26 mouse cellular contexts compared by ENCODE assay signal in genomic region chr11:69956218-69956617, GRCm38 (mm10). TPM values are rescaled to one million over a fixed set of nuclear protein-coding genes. Genes with fewer than 3 reads are reported as not detected.
A peak's percentile ranks its signal among the peaks of the same experiment; 100 is the strongest.
DNase-seq lines count a peak whose midpoint lies in the region; ATAC-seq and TF ChIP-seq lines count a peak whose summit lies in the region.
"Had no signal": no experiment of that assay in that cellular context is flagged by ENCODE, and none has a peak within 500 bp of the region (broad histone marks: within the 10 kb centered on the region; RNA-seq: fewer than 3 reads in every experiment).

No protein-coding gene starts in this region.

- DNase-seq in gastrocnemius, adult 2 months, result no peak
- DNase-seq in gastrocnemius, postnatal 36 days, result no peak
- no peak for DNase-seq in liver, embryonic 14.5 days (ENCODE audit: low read depth in 3 of 3, low spot score in 3 of 3)
- DNase-seq in liver (no peak), 416B (ENCODE audit: low read depth) (peak; percentile 60), MN1 (ENCODE audit: low spot score) (no peak)
- peak; percentile 40 for DNase-seq in induced T-regulatory cell, adult 2 months (ENCODE audit: low read depth)
- DNase-seq: adrenal gland, postnatal 36 days; cerebellum, adult 8-10 months; gastrocnemius, postnatal 10 days; heart, adult 18-20 months; heart, postnatal 4 days; kidney, adult 8-10 months; kidney, postnatal 4 days; retina, postnatal 1 day; right cerebral cortex, postnatal 4 days had no signal

- no peak overlapping the region for H3K4me3 ChIP-seq in gastrocnemius, adult 2 months
- no peak overlapping the region for H3K4me3 ChIP-seq in liver, embryonic 14.5 days (ENCODE audit: insufficient read depth in 1 of 2, low read depth in 2 of 2, low read length in 2 of 2)
- H3K4me3 ChIP-seq: embryonic facial prominence, embryonic 10.5 days; forebrain, embryonic 12.5 days; heart, embryonic 15.5 days; limb, embryonic 12.5 days; liver, embryonic 15.5 days; midbrain, embryonic 10.5 days had no signal

- no peaks in the 10 kb centered on the region for H3K4me1 ChIP-seq in liver, embryonic 14.5 days (replicated peaks; ENCODE audit: control insufficient read depth in 2 of 2, insufficient read depth in 2 of 2, low read length in 1 of 2)
- H3K4me1 ChIP-seq: embryonic facial prominence, embryonic 10.5 days; forebrain, embryonic 12.5 days; limb, embryonic 12.5 days; liver, embryonic 15.5 days; midbrain, embryonic 10.5 days had no signal

- peaks cover 7% of the 10 kb centered on the region for H3K27me3 ChIP-seq in liver, embryonic 14.5 days (ENCODE audit: control insufficient read depth, insufficient read depth, low read length)

- no peak overlapping the region for H3K27ac ChIP-seq in gastrocnemius, adult 2 months
- H3K27ac ChIP-seq in liver, embryonic 14.5 days, result no peak overlapping the region
- H3K27ac ChIP-seq: embryonic facial prominence, embryonic 10.5 days; forebrain, embryonic 12.5 days; heart, embryonic 15.5 days; limb, embryonic 12.5 days; liver, embryonic 15.5 days; midbrain, embryonic 10.5 days had no signal

- no peaks in the 10 kb centered on the region for H3K36me3 ChIP-seq in liver, embryonic 14.5 days (replicated peaks; ENCODE audit: control insufficient read depth, insufficient read depth, low read depth)
- H3K36me3 ChIP-seq: embryonic facial prominence, embryonic 10.5 days; forebrain, embryonic 12.5 days; heart, embryonic 15.5 days; limb, embryonic 12.5 days; liver, embryonic 15.5 days; midbrain, embryonic 10.5 days had no signal

- no peak for ATAC-seq in liver, embryonic 14.5 days (ENCODE audit: insufficient read depth)
- no peak for ATAC-seq in erythroblast, adult 5-6 weeks (replicated peaks; ENCODE audit: low FRiP score, poor library complexity, severe bottlenecking)
- ATAC-seq: hindbrain, embryonic 16.5 days had no signal

- WGBS in liver, embryonic 14.5 days (ENCODE audit: insufficient replicate concordance), result 61% methylated on average over 1 of the region's 1 CpGs

- no peak overlapping the region for H3K9ac ChIP-seq in liver, embryonic 14.5 days (replicated peaks)
- H3K9ac ChIP-seq: forebrain, embryonic 12.5 days; heart, embryonic 15.5 days; limb, embryonic 12.5 days; liver, embryonic 15.5 days had no signal

- TF ChIP-seq EP300 in liver, embryonic 14.5 days (IDR thresholded peaks at IDR 0.05; ENCODE audit: low read depth), result no peak

- intact Hi-C loops in gastrocnemius, adult 2 months (cut with DNase I), result no loop called here
- intact Hi-C loops in gastrocnemius, postnatal 36 days (cut with DNase I), result no loop called here

- H3K9me3 ChIP-seq in liver, embryonic 14.5 days (ENCODE audit: control insufficient read depth, low read length), result no peaks in the 10 kb centered on the region
- H3K9me3 ChIP-seq: embryonic facial prominence, embryonic 10.5 days; forebrain, embryonic 12.5 days; heart, embryonic 15.5 days; limb, embryonic 12.5 days; liver, embryonic 15.5 days; midbrain, embryonic 10.5 days had no signal

- no peak overlapping the region for H3K4me2 ChIP-seq in liver, embryonic 14.5 days (ENCODE audit: low read depth)
- H3K4me2 ChIP-seq: forebrain, embryonic 12.5 days; heart, embryonic 15.5 days; limb, embryonic 12.5 days; liver, embryonic 15.5 days had no signal

- TF ChIP-seq CTCF in gastrocnemius, adult 2 months (IDR thresholded peaks at IDR 0.05), result peak; percentile 29; the same call in 1 of the 2 replicates
- TF ChIP-seq CTCF in liver, embryonic 14.5 days (IDR thresholded peaks at IDR 0.05; ENCODE audit: low read depth), result peak; percentile 46; the same call in 1 of the 2 replicates

RNA-seq across cellular contexts. Expression of gene Slc2a4, which starts 8.2 kb away (rescaled TPM):
- 100 to 1,000 TPM; 494 to 503 TPM for total RNA-seq in gastrocnemius, adult 2 months (2021)
- total RNA-seq in gastrocnemius, postnatal 36 days (2021), result 100 to 1,000 TPM; 382 to 407 TPM
- 17.0 and 17.4 TPM in 2 replicates for polyA plus RNA-seq in liver, embryonic 14.5 days (2012; rRNA removed)
- polyA plus RNA-seq in liver, embryonic 14.5 days (2014; fragmentation: Nextera tagmentation; extraction: Ambion mirVana), result 12.6 and 14.0 TPM in 2 replicates
- total RNA-seq in erythroblast, adult 5-6 weeks (2015; ENCODE audit: low replicate concordance), result 31.3 and 37.9 TPM in 2 replicates
- total RNA-seq in erythroblast, adult 5-6 weeks (2017; ENCODE audit: low replicate concordance), result 98.1 and 151 TPM in 2 replicates

RNA-seq across cellular contexts. Expression of gene Cldn7, which starts 8.4 kb away (rescaled TPM):
- total RNA-seq in gastrocnemius, adult 2 months (2021), result not detected
- total RNA-seq in gastrocnemius, postnatal 36 days (2021), result not detected
- polyA plus RNA-seq in liver, embryonic 14.5 days (2012; rRNA removed), result 2.0 and 4.0 TPM in 2 replicates
- 2.2 TPM in 2 replicates for polyA plus RNA-seq in liver, embryonic 14.5 days (2014; fragmentation: Nextera tagmentation; extraction: Ambion mirVana)
- not detected in 2 replicates for total RNA-seq in erythroblast, adult 5-6 weeks (2015; ENCODE audit: low replicate concordance)
- not detected in 2 replicates for total RNA-seq in erythroblast, adult 5-6 weeks (2017; ENCODE audit: low replicate concordance)
- total RNA-seq: common myeloid progenitor, adult 5-6 weeks; layer of hippocampus, postnatal 14 days had no signal

RNA-seq across cellular contexts. Expression of gene Ybx2, which starts 20.6 kb away (rescaled TPM):
- 10 to 100 TPM in 1 of 2 experiments, 1 to 10 TPM in 1; 8.0 to 16.5 TPM for total RNA-seq in gastrocnemius, adult 2 months (2021)
- 10 to 100 TPM in 1 of 2 experiments, 1 to 10 TPM in 1; 5.4 to 10.6 TPM for total RNA-seq in gastrocnemius, postnatal 36 days (2021)
- 0.57 and 0.58 TPM in 2 replicates for polyA plus RNA-seq in liver, embryonic 14.5 days (2012; rRNA removed)
- polyA plus RNA-seq in liver, embryonic 14.5 days (2014; fragmentation: Nextera tagmentation; extraction: Ambion mirVana), result 0.23 TPM in 1 of 2 replicates, not detected in the other
- total RNA-seq in erythroblast, adult 5-6 weeks (2015; ENCODE audit: low replicate concordance), result not detected in 2 replicates
- 5.0 TPM in 1 of 2 replicates, not detected in the other for total RNA-seq in erythroblast, adult 5-6 weeks (2017; ENCODE audit: low replicate concordance)
- total RNA-seq: common myeloid progenitor, adult 5-6 weeks had no signal
- polyA plus RNA-seq: liver, embryonic 15.5 days had no signal

RNA-seq across cellular contexts. Expression of gene Ctdnep1, which starts 24.7 kb away (rescaled TPM):
- 100 to 1,000 TPM; 217 to 261 TPM for total RNA-seq in gastrocnemius, adult 2 months (2021)
- 100 to 1,000 TPM; 171 to 246 TPM for total RNA-seq in gastrocnemius, postnatal 36 days (2021)
- 23.6 and 32.3 TPM in 2 replicates for polyA plus RNA-seq in liver, embryonic 14.5 days (2012; rRNA removed)
- polyA plus RNA-seq in liver, embryonic 14.5 days (2014; fragmentation: Nextera tagmentation; extraction: Ambion mirVana), result 9.7 and 10.7 TPM in 2 replicates
- total RNA-seq in erythroblast, adult 5-6 weeks (2015; ENCODE audit: low replicate concordance), result 48.1 and 52.3 TPM in 2 replicates
- 10.8 and 12.5 TPM in 2 replicates for total RNA-seq in erythroblast, adult 5-6 weeks (2017; ENCODE audit: low replicate concordance)

RNA-seq across cellular contexts. Expression of gene Elp5, which starts 26.1 kb away (rescaled TPM):
- total RNA-seq in gastrocnemius, adult 2 months (2021), result 10 to 100 TPM; 33.0 to 45.2 TPM
- 10 to 100 TPM; 29.0 to 34.6 TPM for total RNA-seq in gastrocnemius, postnatal 36 days (2021)
- 44.0 and 46.1 TPM in 2 replicates for polyA plus RNA-seq in liver, embryonic 14.5 days (2012; rRNA removed)
- 70.2 and 74.0 TPM in 2 replicates for polyA plus RNA-seq in liver, embryonic 14.5 days (2014; fragmentation: Nextera tagmentation; extraction: Ambion mirVana)
- total RNA-seq in erythroblast, adult 5-6 weeks (2015; ENCODE audit: low replicate concordance), result 24.9 and 35.5 TPM in 2 replicates
- total RNA-seq in erythroblast, adult 5-6 weeks (2017; ENCODE audit: low replicate concordance), result 14.5 and 18.7 TPM in 2 replicates

Comparison
In these comparisons a context has a peak if more than half of its experiments do, and no peak if none do; other contexts are left out.
1. DNase-seq: peak in 416B (single experiment) and induced T-regulatory cell, adult 2 months (single experiment); none in gastrocnemius, adult 2 months (single experiment), gastrocnemius, postnatal 36 days (0 of 2), liver, embryonic 14.5 days (0 of 3), liver (single experiment) and MN1 (single experiment).